Mouse (Mus musculus): Measurements from ENCODE around the gene Fbxl17.

The Fbxl17 gene

GRCm38 (mm10) chr17:63402741-63403681 is 96.8 kb downstream of the Fbxl17 start:
- peak; percentile 5 for DNase-seq

GRCm38 (mm10) chr17:63402170-63402569 is 97.6 kb downstream of the Fbxl17 start:
- no peak for DNase-seq

GRCm38 (mm10) chr17:63400640-63401039 is 99.2 kb downstream of the Fbxl17 start:
- no peak for DNase-seq

GRCm38 (mm10) chr17:63399816-63400215 is 100.0 kb downstream of the Fbxl17 start:
- no peak for DNase-seq

GRCm38 (mm10) chr17:63391506-63391905 is 108.3 kb downstream of the Fbxl17 start:
- DNase-seq: no peak

- DNase-seq: no peak
Observed at GRCm38 (mm10) chr17:63390951-63391350, 108.9 kb downstream of the Fbxl17 start.

GRCm38 (mm10) chr17:63370977-63371376 is 128.8 kb downstream of the Fbxl17 start:
- no peak for DNase-seq

- DNase-seq: no peak
Observed at GRCm38 (mm10) chr17:63369631-63370310, 130.0 kb downstream of the Fbxl17 start.

GRCm38 (mm10) chr17:63367476-63367875 is 132.3 kb downstream of the Fbxl17 start:
- no peak for DNase-seq

- no peak for DNase-seq
Observed at GRCm38 (mm10) chr17:63366045-63366444, 133.8 kb downstream of the Fbxl17 start.

- no peak for DNase-seq
Observed at GRCm38 (mm10) chr17:63364605-63365004, 135.2 kb downstream of the Fbxl17 start.

- peak; percentile 23 for DNase-seq
Observed at GRCm38 (mm10) chr17:63362196-63362595, 137.6 kb downstream of the Fbxl17 start.

GRCm38 (mm10) chr17:63361679-63362078 is 138.1 kb downstream of the Fbxl17 start:
- no peak for DNase-seq

GRCm38 (mm10) chr17:63358837-63359236 is 141.0 kb downstream of the Fbxl17 start:
- no peak for DNase-seq

GRCm38 (mm10) chr17:63356202-63356601 is 143.6 kb downstream of the Fbxl17 start:
- DNase-seq: no peak

GRCm38 (mm10) chr17:63352634-63353195 is 147.1 kb downstream of the Fbxl17 start:
- no peak for DNase-seq

- DNase-seq: no peak
Observed at GRCm38 (mm10) chr17:63351682-63352081, 148.1 kb downstream of the Fbxl17 start.

- DNase-seq: no peak
Observed at GRCm38 (mm10) chr17:63350876-63351509, 148.8 kb downstream of the Fbxl17 start.

- no peak for DNase-seq
Observed at GRCm38 (mm10) chr17:63344101-63344500, 155.7 kb downstream of the Fbxl17 start.

- no peak for DNase-seq
Observed at GRCm38 (mm10) chr17:63343076-63343475, 156.7 kb downstream of the Fbxl17 start.

- no peak for DNase-seq
Observed at GRCm38 (mm10) chr17:63342440-63342839, 157.4 kb downstream of the Fbxl17 start.

GRCm38 (mm10) chr17:63341203-63341602 is 158.6 kb downstream of the Fbxl17 start:
- no peak for DNase-seq

GRCm38 (mm10) chr17:63328888-63329287 is 170.9 kb downstream of the Fbxl17 start:
- no peak for DNase-seq

Measured in thymus, postnatal 25 days (tissue).